Mouse (Mus musculus) testis, adult 2 months (tissue): ENCODE measurements at regions not wholly inside any gene's neighbourhood (a gene's known extent, or its start where the extent isn't known, plus 50 kb on each side); places are given as distances from the start of the nearest gene placed in this dataset.

Experiments
- CTCF ChIP-seq: fragments of 200-500 bp; IDR thresholded peaks from 2 replicates; pipeline ENCODE4 v1.5.1; 2012; ENCODE audit warnings: low read depth, mild to moderate bottlenecking, inconsistent platforms, low read length, moderate library complexity; ENCODE audit not compliant: control insufficient read depth, insufficient read depth, insufficient replicate concordance
- POLR2A ChIP-seq: fragments of 200-500 bp; IDR thresholded peaks from 2 replicates; pipeline ENCODE4 v1.6.1; 2012; ENCODE audit warnings: low read depth, mild to moderate bottlenecking, inconsistent platforms, low read length, moderate library complexity; ENCODE audit not compliant: control insufficient read depth

DNA sequence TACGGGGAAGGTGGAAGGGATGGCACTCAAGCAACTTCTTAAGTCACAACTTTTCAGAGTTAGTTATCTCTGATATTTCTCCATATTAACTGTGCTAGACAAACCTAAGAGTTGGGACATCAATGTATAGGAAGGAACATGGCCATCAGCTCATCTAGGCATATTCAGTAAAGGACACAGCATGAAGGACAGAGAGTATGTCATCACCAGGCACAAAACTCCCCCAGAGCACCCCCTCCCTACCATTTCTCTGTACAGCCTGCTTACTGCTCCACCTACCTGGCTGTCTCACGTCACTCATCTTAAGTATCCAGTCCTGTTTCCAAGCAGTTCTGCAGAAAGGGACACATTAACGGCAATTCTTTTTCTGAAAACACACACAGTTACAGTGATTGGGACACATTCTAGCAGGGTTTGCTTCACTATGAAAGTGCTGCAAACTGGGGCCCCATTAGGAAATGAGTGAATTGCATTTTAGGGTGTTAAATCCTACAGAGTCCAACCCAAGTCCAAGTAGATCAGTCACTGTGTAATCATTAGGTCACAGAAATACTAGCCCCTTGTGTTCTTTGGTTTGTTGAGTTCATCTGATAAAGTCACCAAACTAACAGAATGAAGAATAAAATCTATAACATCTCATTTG, 180.7 kb upstream of the Thbs1 start:
- TF ChIP-seq CTCF (no peak), POLR2A (no peak)
